Mouse (Mus musculus): ENCODE measurements around the gene Zfyve27. TPM values are rescaled to one million over a fixed set of nuclear protein-coding genes. Genes with fewer than 3 reads are reported as not detected.

Gene Zfyve27
- polyA plus RNA-seq, 1 experiment from 2014 or later = 11.6 TPM

DNA sequence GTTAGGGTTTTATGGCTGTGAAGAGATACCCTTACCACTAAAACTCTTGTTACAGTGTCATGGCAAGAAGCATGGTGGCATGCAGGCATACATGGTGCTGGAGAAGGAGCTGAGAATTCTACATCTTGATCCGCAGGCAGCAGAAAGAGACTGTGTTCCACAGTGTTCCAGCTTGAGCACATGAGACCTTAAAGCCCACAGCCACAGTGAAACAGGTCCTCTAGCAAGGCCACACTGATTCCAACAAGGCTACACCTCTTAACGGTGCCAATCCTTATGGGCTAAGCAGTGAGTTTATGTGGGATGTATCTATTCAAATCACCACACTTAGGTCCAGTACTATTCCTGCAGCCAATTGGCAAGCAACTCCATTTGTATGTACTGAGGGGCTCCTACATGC, 18.0 kb upstream of the Zfyve27 start:
- H3K4me2 ChIP-seq = no peak overlapping the region
- H3K27ac ChIP-seq (ENCODE audit: low read depth, low read length) = no peak overlapping the region
- no peak overlapping the region for H3K9ac ChIP-seq (ENCODE audit: low read depth, low read length)
- H3K36me3 ChIP-seq (ENCODE audit: control insufficient read depth, insufficient read depth, low read length) = no peaks in the 10 kb centered on the region
- no peaks in the 10 kb centered on the region for H3K9me3 ChIP-seq (replicated peaks; ENCODE audit: control insufficient read depth, low read length)
- WGBS (ENCODE audit: insufficient replicate concordance) = 87% methylated on average over 2 of the region's 2 CpGs
- no peaks in the 10 kb centered on the region for H3K27me3 ChIP-seq (ENCODE audit: control insufficient read depth, insufficient read depth, low read length)
- ATAC-seq (replicated peaks; ENCODE audit: insufficient number of reproducible peaks, low FRiP score, low TSS enrichment) = no peak
- peaks cover 25% of the 10 kb centered on the region for H3K4me1 ChIP-seq (ENCODE audit: control insufficient read depth, insufficient read depth, low read length)
- H3K4me3 ChIP-seq (ENCODE audit: low read depth, low read length) = no peak overlapping the region

DNA sequence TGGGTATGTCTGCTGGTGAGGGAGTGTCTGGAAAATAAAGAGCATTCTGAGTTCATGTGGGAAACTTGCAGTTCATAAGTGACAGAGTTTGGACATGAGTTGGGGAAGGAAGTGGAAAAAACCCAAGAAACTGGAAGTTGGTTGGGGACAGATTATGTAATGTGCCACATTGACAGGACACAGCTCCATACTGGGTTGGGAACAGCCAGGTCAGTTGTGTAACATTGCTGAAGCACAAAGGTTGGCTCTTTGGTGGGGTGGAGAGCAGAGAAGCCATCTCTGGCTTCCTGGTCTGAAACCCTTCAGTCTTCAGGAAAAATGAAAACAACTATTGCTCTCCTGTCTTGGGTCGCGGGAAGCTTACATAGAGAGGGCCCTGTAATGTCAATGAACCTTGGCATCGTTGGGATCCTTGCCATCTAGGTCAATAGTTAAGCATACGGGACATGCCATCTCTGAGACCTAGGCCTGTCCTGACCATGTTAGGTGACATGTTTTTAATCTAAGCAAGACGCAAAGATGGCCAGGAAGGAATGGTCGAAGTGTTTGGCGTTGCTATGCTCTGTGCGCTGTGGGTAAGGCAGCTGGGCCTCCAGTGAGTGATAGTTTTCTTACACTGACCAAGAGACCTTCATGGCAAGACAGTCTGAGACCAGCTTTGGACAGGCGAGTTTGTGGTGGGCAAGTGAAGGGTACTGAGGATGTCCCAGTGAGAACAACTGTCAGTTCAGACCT, 17.3 kb upstream of the Zfyve27 start:
- H3K36me3 ChIP-seq (ENCODE audit: control insufficient read depth, insufficient read depth, low read length) = no peaks in the 10 kb centered on the region
- no peaks in the 10 kb centered on the region for H3K27me3 ChIP-seq (ENCODE audit: control insufficient read depth, insufficient read depth, low read length)
- 81% methylated on average over 9 of the region's 9 CpGs for WGBS (ENCODE audit: insufficient replicate concordance)
- no peak for ATAC-seq (replicated peaks; ENCODE audit: insufficient number of reproducible peaks, low FRiP score, low TSS enrichment)
- no peak overlapping the region for H3K4me3 ChIP-seq (ENCODE audit: low read depth, low read length)
- no peaks in the 10 kb centered on the region for H3K9me3 ChIP-seq (replicated peaks; ENCODE audit: control insufficient read depth, low read length)
- peak overlapping the region; percentile 96; the same call in 1 of the 2 replicates for H3K4me2 ChIP-seq
- peaks cover 26% of the 10 kb centered on the region for H3K4me1 ChIP-seq (ENCODE audit: control insufficient read depth, insufficient read depth, low read length)
- no peak overlapping the region for H3K9ac ChIP-seq (ENCODE audit: low read depth, low read length)
- H3K27ac ChIP-seq (ENCODE audit: low read depth, low read length) = peak overlapping the region; percentile 84; the same call in 1 of the 2 replicates

DNA sequence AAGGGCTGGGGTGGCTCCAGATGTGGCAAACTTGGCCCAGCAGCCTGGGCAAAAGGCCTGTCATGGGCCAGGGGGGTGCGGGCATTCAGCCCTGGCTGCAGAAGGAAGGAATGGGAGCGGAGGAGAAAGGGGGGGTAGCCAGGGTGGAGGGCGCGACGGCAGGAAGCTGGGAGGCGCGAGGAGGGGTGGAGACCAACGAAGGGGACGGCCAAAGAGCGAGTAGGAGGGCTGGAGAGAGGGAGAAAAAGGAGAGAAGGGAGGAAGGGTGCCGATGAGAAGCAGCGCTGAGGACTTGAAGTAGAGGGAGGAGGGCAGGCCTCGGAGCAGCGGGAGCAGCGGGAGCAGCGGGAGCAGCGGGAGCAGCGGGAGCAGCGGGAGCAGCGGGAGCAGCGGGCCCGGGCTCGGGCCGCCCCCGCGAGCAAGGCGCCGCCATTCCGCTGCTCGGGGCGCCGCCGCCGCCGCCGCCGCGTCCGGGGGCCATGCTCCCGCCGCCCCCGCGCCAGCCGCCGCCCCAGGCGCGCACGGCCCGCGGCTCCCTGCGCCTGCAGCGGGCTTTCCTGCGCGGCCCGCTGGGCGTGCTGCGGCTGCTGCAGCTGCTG, 16.5 kb upstream of the Zfyve27 start, which contains the start of gene Marveld1:
Marveld1 (plus strand) TSS at position 231 of the 599 bp plus-strand sequence.
- WGBS (ENCODE audit: insufficient replicate concordance) = under 1% methylated on average over 26 of the region's 57 CpGs
- no peaks in the 10 kb centered on the region for H3K9me3 ChIP-seq (replicated peaks; ENCODE audit: control insufficient read depth, low read length)
- peak within 1 kb of the TSS; percentile 92 for H3K9ac ChIP-seq (ENCODE audit: low read depth, low read length)
- peak within 1 kb of the TSS; percentile 84 for H3K27ac ChIP-seq (ENCODE audit: low read depth, low read length)
- H3K4me1 ChIP-seq (ENCODE audit: control insufficient read depth, insufficient read depth, low read length) = peaks cover 30% of the 10 kb centered on the region
- H3K4me2 ChIP-seq = peak within 1 kb of the TSS; percentile 96
- peak within 1 kb of the TSS; percentile 73 for H3K4me3 ChIP-seq (ENCODE audit: low read depth, low read length)
- peak; percentile 62 for ATAC-seq (replicated peaks; ENCODE audit: insufficient number of reproducible peaks, low FRiP score, low TSS enrichment)
- no peaks in the 10 kb centered on the region for H3K36me3 ChIP-seq (ENCODE audit: control insufficient read depth, insufficient read depth, low read length)
- no peaks in the 10 kb centered on the region for H3K27me3 ChIP-seq (ENCODE audit: control insufficient read depth, insufficient read depth, low read length)

DNA sequence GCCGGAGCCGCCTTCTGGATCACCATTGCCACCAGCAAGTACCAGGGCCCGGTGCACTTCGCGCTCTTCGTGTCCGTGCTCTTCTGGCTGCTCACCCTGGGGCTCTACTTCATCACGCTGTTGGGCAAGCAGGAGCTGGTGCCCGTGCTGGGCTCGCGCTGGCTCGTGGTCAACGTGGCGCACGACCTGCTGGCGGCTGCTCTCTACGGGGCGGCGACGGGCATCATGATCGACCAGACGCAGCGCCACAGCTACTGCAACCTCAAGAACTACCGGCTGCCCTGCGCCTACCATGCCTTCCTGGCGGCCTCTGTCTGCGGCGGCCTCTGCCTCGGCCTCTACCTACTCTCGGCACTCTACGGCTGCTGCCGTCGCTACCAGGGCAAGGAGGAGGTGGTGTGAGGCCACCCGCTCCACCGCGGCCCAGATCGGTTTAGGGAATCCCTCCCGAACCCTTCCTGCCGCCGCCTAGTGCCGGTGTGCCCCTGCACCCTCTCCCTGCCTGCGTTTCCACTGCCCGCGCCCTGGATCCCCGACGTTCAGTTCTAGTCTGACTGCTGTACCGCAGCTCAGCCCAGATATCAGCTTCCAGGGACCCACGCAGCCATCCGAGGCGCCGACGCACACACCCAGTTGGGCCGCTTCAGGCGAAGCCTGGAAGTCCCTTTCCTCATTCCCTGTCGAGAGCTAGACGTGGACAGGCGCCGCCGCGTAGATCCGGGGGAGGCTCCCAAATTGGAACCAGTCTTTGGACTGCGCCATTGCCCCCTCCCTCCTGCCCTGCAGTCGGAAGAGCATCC, 15.8 kb upstream of the Zfyve27 start:
- Histone ChIP-seq H3K27me3 (ENCODE audit: control insufficient read depth, insufficient read depth, low read length) (no peaks in the 10 kb centered on the region), H3K9ac (ENCODE audit: low read depth, low read length) (peak overlapping the region; percentile 92), H3K4me3 (ENCODE audit: low read depth, low read length) (peak overlapping the region; percentile 73), H3K4me2 (peak overlapping the region; percentile 96), H3K36me3 (ENCODE audit: control insufficient read depth, insufficient read depth, low read length) (no peaks in the 10 kb centered on the region), H3K4me1 (ENCODE audit: control insufficient read depth, insufficient read depth, low read length) (peaks cover 30% of the 10 kb centered on the region), H3K27ac (ENCODE audit: low read depth, low read length) (peak overlapping the region; percentile 84), H3K9me3 (replicated peaks; ENCODE audit: control insufficient read depth, low read length) (no peaks in the 10 kb centered on the region)
- peak; percentile 23; the same call in 1 of the 2 replicates for ATAC-seq (replicated peaks; ENCODE audit: insufficient number of reproducible peaks, low FRiP score, low TSS enrichment)
- under 1% methylated on average over 63 of the region's 63 CpGs for WGBS (ENCODE audit: insufficient replicate concordance)

DNA sequence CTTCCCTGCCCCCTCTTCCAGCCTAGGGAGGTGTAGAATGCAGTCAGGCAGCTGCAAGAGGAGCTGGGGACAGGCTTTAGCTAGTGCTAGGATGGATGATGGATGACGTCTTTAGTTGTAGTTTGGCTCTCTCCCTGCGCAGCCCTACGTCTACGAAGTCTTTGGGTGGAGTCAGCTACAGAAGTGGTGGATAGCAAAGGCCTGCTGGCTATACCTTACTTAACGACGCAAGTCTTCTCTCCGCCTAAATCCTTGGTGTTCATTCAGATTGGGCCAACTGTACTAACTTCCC, 15.2 kb upstream of the Zfyve27 start:
- ATAC-seq (replicated peaks; ENCODE audit: insufficient number of reproducible peaks, low FRiP score, low TSS enrichment) = peak; percentile 44; the same call in 1 of the 2 replicates
- WGBS (ENCODE audit: insufficient replicate concordance) = 9% methylated on average over 7 of the region's 7 CpGs

DNA sequence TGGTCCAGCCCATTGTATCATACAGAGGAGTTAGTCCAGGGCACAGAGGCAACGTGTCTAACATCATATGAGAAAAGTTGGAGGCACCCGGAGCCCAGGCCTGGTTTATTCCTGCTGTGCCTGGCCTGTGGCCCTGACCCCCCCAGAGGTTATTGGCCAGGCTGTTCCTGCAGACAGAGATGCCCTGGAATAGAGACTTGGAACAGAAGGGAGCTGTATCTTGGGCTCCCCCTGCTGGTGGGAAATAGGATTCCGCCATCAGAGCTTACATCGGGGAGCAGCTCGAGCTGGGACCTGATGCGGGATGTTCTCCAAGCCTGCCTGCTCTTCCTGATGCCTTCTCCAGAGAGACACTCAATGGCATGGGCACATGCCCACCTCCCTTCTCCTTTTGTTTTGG, 11.8 kb upstream of the Zfyve27 start:
- no peak overlapping the region for H3K9ac ChIP-seq (ENCODE audit: low read depth, low read length)
- WGBS (ENCODE audit: insufficient replicate concordance) = 4% methylated on average over 6 of the region's 6 CpGs
- no peaks in the 10 kb centered on the region for H3K36me3 ChIP-seq (ENCODE audit: control insufficient read depth, insufficient read depth, low read length)
- no peak for ATAC-seq (replicated peaks; ENCODE audit: insufficient number of reproducible peaks, low FRiP score, low TSS enrichment)
- H3K4me2 ChIP-seq = no peak overlapping the region
- no peaks in the 10 kb centered on the region; the same call in 1 of the 2 replicates for H3K27me3 ChIP-seq (ENCODE audit: control insufficient read depth, insufficient read depth, low read length)
- no peaks in the 10 kb centered on the region for H3K9me3 ChIP-seq (replicated peaks; ENCODE audit: control insufficient read depth, low read length)
- no peak overlapping the region for H3K27ac ChIP-seq (ENCODE audit: low read depth, low read length)
- H3K4me3 ChIP-seq (ENCODE audit: low read depth, low read length) = no peak overlapping the region
- H3K4me1 ChIP-seq (ENCODE audit: control insufficient read depth, insufficient read depth, low read length) = peaks cover 30% of the 10 kb centered on the region

More for the DNA sequence above, 15.2 kb upstream of the Zfyve27 start:
- Histone ChIP-seq H3K4me3 (ENCODE audit: low read depth, low read length) (peak overlapping the region; percentile 73), H3K36me3 (ENCODE audit: control insufficient read depth, insufficient read depth, low read length) (no peaks in the 10 kb centered on the region), H3K4me1 (ENCODE audit: control insufficient read depth, insufficient read depth, low read length) (peaks cover 30% of the 10 kb centered on the region), H3K9me3 (replicated peaks; ENCODE audit: control insufficient read depth, low read length) (no peaks in the 10 kb centered on the region), H3K27me3 (ENCODE audit: control insufficient read depth, insufficient read depth, low read length) (no peaks in the 10 kb centered on the region), H3K27ac (ENCODE audit: low read depth, low read length) (peak overlapping the region; percentile 84), H3K4me2 (peak overlapping the region; percentile 96), H3K9ac (ENCODE audit: low read depth, low read length) (peak overlapping the region; percentile 92)

DNA sequence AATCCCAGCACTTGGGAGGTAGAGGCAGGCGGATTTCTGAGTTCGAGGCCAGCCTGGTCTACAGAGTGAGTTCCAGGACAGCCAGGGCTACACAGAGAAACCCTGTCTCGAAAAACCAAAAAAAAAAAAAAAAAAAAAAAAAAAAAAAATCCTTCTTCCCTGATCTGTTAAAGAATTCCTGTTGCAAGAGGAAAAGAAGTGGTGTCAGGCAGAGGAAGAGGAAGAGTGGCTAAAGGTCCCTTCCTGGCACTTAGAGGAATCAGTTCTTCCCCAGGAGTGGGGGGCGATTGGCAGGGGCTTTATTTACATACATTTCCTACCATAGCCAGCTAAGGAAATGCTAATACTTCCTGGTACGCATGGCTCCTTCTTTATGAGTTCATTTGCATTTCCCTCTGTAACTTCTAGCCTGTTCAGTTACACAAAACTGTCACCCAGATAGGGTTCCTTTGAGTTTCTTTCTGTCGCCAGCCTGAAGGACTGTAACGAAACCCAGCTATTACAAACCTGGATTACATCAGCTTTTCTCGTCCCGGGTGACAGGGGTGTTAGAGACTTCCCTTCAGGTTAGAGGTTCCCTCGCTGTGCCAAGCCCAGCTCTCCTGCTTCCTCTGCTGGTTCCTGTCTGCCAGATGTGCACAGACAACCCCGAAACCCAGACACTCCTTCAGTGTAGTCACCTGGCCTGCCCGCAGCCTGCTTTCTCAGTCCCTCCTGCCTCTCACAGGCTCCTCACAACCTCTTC, 6.1 kb upstream of the Zfyve27 start:
- Histone ChIP-seq H3K4me3 (ENCODE audit: low read depth, low read length) (no peak overlapping the region), H3K27ac (ENCODE audit: low read depth, low read length) (no peak overlapping the region), H3K9ac (ENCODE audit: low read depth, low read length) (no peak overlapping the region), H3K27me3 (ENCODE audit: control insufficient read depth, insufficient read depth, low read length) (no peaks in the 10 kb centered on the region; the same call in 1 of the 2 replicates), H3K4me2 (no peak overlapping the region), H3K4me1 (ENCODE audit: control insufficient read depth, insufficient read depth, low read length) (peaks cover 7% of the 10 kb centered on the region; the same call in 1 of the 2 replicates), H3K9me3 (replicated peaks; ENCODE audit: control insufficient read depth, low read length) (no peaks in the 10 kb centered on the region), H3K36me3 (ENCODE audit: control insufficient read depth, insufficient read depth, low read length) (no peaks in the 10 kb centered on the region)
- no peak for ATAC-seq (replicated peaks; ENCODE audit: insufficient number of reproducible peaks, low FRiP score, low TSS enrichment)
- whole genome bisulfite sequencing (ENCODE audit: insufficient replicate concordance) = 44% methylated on average over 12 of the region's 12 CpGs

All from heart, embryonic 11.5 days (tissue).